In genomic region chr19:58450716-58451115, GRCm38 (mm10) we compare ENCODE assay signal across 11 mouse cellular contexts. TPM values are rescaled to one million over a fixed set of nuclear protein-coding genes. Genes with fewer than 3 reads are reported as not detected.
A peak's percentile ranks its signal among the peaks of the same experiment; 100 is the strongest.
DNase-seq lines count a peak whose midpoint lies in the region; ATAC-seq and TF ChIP-seq lines count a peak whose summit lies in the region.
"Had no signal": no experiment of that assay in that cellular context is flagged by ENCODE, and none has a peak within 500 bp of the region (broad histone marks: within the 10 kb centered on the region; RNA-seq: fewer than 3 reads in every experiment).

No protein-coding gene starts in this region.

- CTCF ChIA-PET in Patski (lab: Charles Lee): interaction anchor here (0.9 to 2.3 kb wide), 8 partner anchors 9 to 295 kb away, joined by 3 to 9 read pairs (median 3); no protein-coding TSS in a partner anchor

- H3K9me3 ChIP-seq in midbrain, embryonic 16.5 days (replicated peaks; ENCODE audit: control insufficient read depth, low read length, poor library complexity, severe bottlenecking): no peaks in the 10 kb centered on the region
- H3K9me3 ChIP-seq in liver, embryonic 12.5 days (replicated peaks): no peaks in the 10 kb centered on the region

- ATAC-seq in Patski: peak; percentile 40
- no peak for ATAC-seq in midbrain, embryonic 16.5 days
- ATAC-seq in liver, embryonic 12.5 days: no peak

- H3K9ac ChIP-seq in midbrain, embryonic 16.5 days (ENCODE audit: low read depth, low read length): no peak overlapping the region
- no peak overlapping the region for H3K9ac ChIP-seq in liver, embryonic 12.5 days

- in situ Hi-C loops in Patski (cut with MboI; ENCODE audit: low pct_unique_long_range_greater_than_20kb): loop anchor here (5.0 kb wide), 2 partner anchors 53 to 128 kb away; no protein-coding TSS in a partner anchor

- H3K4me2 ChIP-seq in midbrain, embryonic 16.5 days (ENCODE audit: low read length): peak overlapping the region; percentile 45
- H3K4me2 ChIP-seq in liver, embryonic 12.5 days: no peak overlapping the region

- H3K4me3 ChIP-seq in embryonic fibroblast, embryonic 13.5 days (ENCODE audit: insufficient read depth, low read length): no peak overlapping the region
- peak overlapping the region; percentile 21; the same call in 1 of the 2 replicates for H3K4me3 ChIP-seq in midbrain, embryonic 16.5 days (ENCODE audit: low read depth, low read length)
- no peak overlapping the region for H3K4me3 ChIP-seq in liver, embryonic 12.5 days

- intact Hi-C loops in left cerebral cortex, postnatal 4 days (cut with DNase I): loop anchor here (10.0 kb wide), 1 partner anchor 226 kb away; no protein-coding TSS in a partner anchor
- intact Hi-C loops in heart, postnatal 14 days (cut with DNase I): no loop called here

- TF ChIP-seq POLR2A in embryonic fibroblast, embryonic 13.5 days (IDR thresholded peaks at IDR 0.05; ENCODE audit: low read depth, low read length): no peak

- H3K36me3 ChIP-seq in midbrain, embryonic 16.5 days (ENCODE audit: control insufficient read depth, insufficient read depth, low read length): no peaks in the 10 kb centered on the region
- H3K36me3 ChIP-seq in liver, embryonic 12.5 days: no peaks in the 10 kb centered on the region
- H3K36me3 ChIP-seq: G1E had no signal

- 24% methylated on average over 5 of the region's 5 CpGs for WGBS in midbrain, embryonic 16.5 days
- WGBS in liver, embryonic 12.5 days (ENCODE audit: insufficient replicate concordance): 57% methylated on average over 5 of the region's 5 CpGs

- no peaks in the 10 kb centered on the region for H3K27me3 ChIP-seq in Patski
- peaks cover 4% of the 10 kb centered on the region for H3K27me3 ChIP-seq in midbrain, embryonic 16.5 days (ENCODE audit: control insufficient read depth, insufficient read depth, low read depth, low read length)
- peaks cover 52% of the 10 kb centered on the region for H3K27me3 ChIP-seq in liver, embryonic 12.5 days (replicated peaks)

- POLR2A ChIA-PET in Patski (lab: Charles Lee): interaction anchor here (1.4 kb wide), 1 partner anchor 40 kb away, joined by 3 read pairs; no protein-coding TSS in a partner anchor

- TF ChIP-seq CTCF in Patski (IDR thresholded peaks at IDR 0.05): no peak
- no peak for TF ChIP-seq CTCF in embryonic fibroblast, embryonic 13.5 days (IDR thresholded peaks at IDR 0.05; ENCODE audit: borderline replicate concordance, insufficient read depth, low read length)

- 0 out of 2 replicates have a peak overlapping the region, but pooled peaks have one; percentile 19 for H3K27ac ChIP-seq in embryonic fibroblast, embryonic 13.5 days (ENCODE audit: insufficient read depth, low read length)
- H3K27ac ChIP-seq in midbrain, embryonic 16.5 days (ENCODE audit: low read length): peak overlapping the region; percentile 43; the same call in 1 of the 2 replicates
- no peak overlapping the region for H3K27ac ChIP-seq in liver, embryonic 12.5 days

- peaks cover 3% of the 10 kb centered on the region for H3K4me1 ChIP-seq in embryonic fibroblast, embryonic 13.5 days (ENCODE audit: control insufficient read depth, insufficient read depth, low read length)
- peaks cover 31% of the 10 kb centered on the region for H3K4me1 ChIP-seq in midbrain, embryonic 16.5 days (ENCODE audit: control insufficient read depth, insufficient read depth, low read length)
- H3K4me1 ChIP-seq in liver, embryonic 12.5 days: peaks cover 5% of the 10 kb centered on the region; the same call in 1 of the 2 replicates

- DNase-seq in left cerebral cortex, postnatal 4 days: peak; percentile 54
- DNase-seq in left cerebral cortex, adult 9 months (ENCODE audit: low spot score in 2 of 2): no peak
- DNase-seq in Patski (ENCODE audit: low read depth, low spot score): peak; percentile 98
- no peak for DNase-seq in heart, postnatal 14 days
- DNase-seq: adrenal gland, postnatal 10 days; heart, postnatal 4 days; lung, adult 18-20 months had no signal

RNA-seq across cellular contexts. Expression of gene Gfra1, which starts 5.0 kb away (rescaled TPM):
- 10 to 100 TPM; 13.9 to 24.5 TPM for total RNA-seq in left cerebral cortex, postnatal 4 days (2021)
- polyA plus RNA-seq in Patski (2021): 102 TPM
- polyA plus RNA-seq in embryonic fibroblast, embryonic 13.5 days (2011; ENCODE audit: insufficient read length, low read depth, missing spikeins): 12.9 and 26.6 TPM in 2 replicates
- 36.2 and 45.0 TPM in 2 replicates for polyA plus RNA-seq in midbrain, embryonic 16.5 days (2015; fragmentation: Nextera tagmentation; extraction: Ambion mirVana)
- total RNA-seq in heart, postnatal 14 days (2021): 1 to 10 TPM; 3.9 to 4.2 TPM
- 9.1 and 9.2 TPM in 2 replicates for polyA plus RNA-seq in liver, embryonic 12.5 days (2016; fragmentation: Nextera tagmentation; extraction: Ambion mirVana)
- polyA plus RNA-seq: G1E had no signal

Comparison
In these comparisons a context has a peak if more than half of its experiments do, and no peak if none do; other contexts are left out.
1. DNase-seq: peak in left cerebral cortex, postnatal 4 days (single experiment) and Patski (single experiment); none in left cerebral cortex, adult 9 months (0 of 2) and heart, postnatal 14 days (0 of 2).